Mouse (Mus musculus): Measurements from ENCODE around the gene 2010111I01Rik.

DNA sequence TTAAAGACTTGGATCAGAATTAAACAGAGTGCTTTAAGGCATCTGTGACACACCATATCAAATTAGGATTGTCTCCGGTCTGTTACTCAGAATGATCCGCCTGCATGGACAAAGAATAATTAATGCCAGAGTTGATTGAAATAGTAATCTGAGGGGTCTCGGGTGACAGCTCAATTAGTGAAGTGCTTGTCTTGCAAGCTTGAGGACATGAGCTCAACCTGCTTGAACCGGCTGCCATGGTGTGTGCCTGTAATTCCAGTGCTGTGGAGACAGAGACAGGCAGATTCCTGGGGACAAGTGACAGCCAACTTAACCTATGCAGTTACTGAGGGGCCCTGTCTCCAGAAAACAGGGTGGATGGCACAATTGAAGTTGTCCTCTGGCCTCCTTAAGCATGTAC lies 32.2 kb upstream of the 2010111I01Rik start:
- TF ChIP-seq CTCF (conservative IDR thresholded peaks at IDR 0.05; ENCODE audit: insufficient read depth, insufficient read length, low read depth, low read length), result no peak
- no peak for TF ChIP-seq POLR2A (IDR thresholded peaks at IDR 0.05; ENCODE audit: low read depth, low read length)

Data from kidney, adult 2 months (tissue).